Mouse (Mus musculus) right cerebral cortex, adult 2 months (tissue): ENCODE data around the gene Oxsr1.
"Not testable (repeated sequence)": the region's sequence is repeated elsewhere in the genome, so short reads cannot be mapped to it uniquely, and the experiment has no call there.

Experiments used
- DNase-seq, 2 experiments: peaks; one replicate each; pipeline ENCODE4 v3.0.0; 2021 to 2022; ENCODE audit warnings: low spot score in 2 of 2

The Oxsr1 gene

DNA sequence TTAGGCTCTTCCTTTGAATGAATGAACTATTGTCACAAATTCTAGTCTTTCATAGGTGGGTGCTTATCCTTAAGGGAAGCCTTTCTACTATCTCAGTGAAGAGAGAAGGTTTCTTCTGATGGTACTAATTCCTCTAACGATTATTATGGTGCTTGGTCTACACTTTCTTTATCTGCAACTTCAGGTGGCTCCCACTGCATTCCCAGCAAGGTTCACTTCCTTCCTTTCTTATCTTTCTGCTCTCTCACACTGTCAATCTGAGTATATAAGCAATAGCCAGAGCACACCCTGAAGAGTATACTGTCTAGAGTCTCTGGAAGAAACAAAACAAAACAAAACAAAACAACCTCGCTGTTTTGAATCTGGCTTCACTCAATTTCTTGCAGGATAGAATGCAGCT is 102.6 kb downstream of the Oxsr1 start:
- no peak for DNase-seq

DNA sequence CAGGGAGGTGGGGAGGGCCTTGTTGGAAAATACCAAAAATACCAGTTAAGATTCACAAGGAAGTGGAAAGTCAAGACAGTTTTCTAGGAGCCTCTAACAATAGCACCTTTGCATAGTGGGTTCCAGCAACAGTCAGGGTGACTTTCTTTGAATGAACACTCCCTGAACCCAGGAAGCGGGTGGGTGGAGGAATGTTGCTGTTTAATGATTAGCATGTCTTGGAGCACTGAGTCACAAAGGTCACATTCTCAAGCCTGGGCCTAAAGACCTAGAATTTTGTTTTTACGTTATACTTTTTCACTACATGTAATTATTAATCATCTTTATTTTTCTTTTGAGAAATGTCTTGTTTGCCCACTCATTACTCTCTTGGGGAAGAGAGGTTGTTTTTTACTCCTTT is 106.9 kb downstream of the Oxsr1 start:
- not testable (repeated sequence) for DNase-seq

- no peak for DNase-seq
Measured at GRCm38 (mm10) chr9:119214601-119215000, 107.6 kb downstream of the Oxsr1 start.

GRCm38 (mm10) chr9:119212996-119213395 is 109.2 kb downstream of the Oxsr1 start:
- no peak for DNase-seq

DNA sequence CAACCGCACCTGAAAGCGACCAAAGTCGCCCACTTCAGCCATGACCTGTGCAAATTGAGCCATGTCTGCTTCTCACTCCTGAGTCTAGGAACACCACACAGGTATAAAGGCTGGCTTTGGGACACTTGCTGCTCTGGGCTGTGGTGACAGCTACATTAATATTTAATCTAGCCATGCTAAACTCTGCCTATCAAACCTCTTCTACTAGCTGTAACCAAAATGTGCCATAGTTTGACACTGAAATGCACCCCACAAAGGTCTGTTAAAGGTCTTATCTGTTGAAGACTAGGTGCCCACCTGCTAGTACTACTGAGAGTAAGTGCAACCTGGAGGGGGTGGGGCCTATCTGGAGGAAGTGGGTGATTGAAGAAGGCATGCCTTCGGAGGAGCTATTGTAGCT is 113.2 kb downstream of the Oxsr1 start, which contains the start of gene Slc22a13:
TSS of gene Slc22a13 (minus strand) at position 101 of the 400 bp plus-strand sequence.
- DNase-seq: no peak

DNA sequence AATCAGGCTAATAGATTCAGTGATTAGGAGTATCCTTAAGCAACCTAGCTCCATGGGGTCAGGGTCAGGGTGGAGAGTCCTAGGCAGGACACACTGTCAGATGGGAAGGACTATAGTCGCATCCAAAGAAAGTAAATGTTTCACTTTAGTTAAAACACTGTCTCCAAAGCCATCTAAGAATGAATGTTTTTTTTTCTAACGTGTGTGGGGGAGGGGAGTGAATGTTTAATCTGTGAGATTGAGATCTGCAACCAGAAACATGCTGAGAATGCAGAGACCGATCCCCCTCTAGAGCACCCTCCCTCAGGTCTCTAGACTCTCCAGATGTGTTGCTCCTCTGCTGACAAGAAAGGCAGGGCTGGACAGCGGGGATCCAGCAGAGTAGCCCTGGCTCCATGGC is 115.1 kb downstream of the Oxsr1 start:
- no peak for DNase-seq

- DNase-seq: no peak
Measured at GRCm38 (mm10) chr9:119206666-119207065, 115.6 kb downstream of the Oxsr1 start.

DNA sequence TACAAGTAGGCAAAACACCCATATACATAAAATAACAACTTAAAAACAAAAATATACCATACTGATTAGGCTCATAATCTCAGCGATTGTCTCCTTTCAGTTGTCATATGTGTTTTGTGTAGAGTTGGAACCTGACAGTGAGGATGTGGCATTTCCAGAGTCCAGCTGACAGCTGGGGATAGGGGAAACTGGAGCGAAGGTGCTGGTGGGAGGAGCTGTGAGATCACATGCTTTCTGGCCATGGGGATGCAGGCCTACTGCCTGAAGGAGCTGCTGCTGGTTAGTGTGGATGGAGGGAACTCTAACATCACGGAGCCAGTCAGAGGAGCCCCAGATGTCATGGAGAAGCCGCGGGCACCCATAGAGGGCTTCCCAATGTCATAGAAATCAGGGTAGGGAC is 116.5 kb downstream of the Oxsr1 start:
- no peak for DNase-seq

GRCm38 (mm10) chr9:119203617-119204016 is 118.6 kb downstream of the Oxsr1 start:
- no peak for DNase-seq

DNA sequence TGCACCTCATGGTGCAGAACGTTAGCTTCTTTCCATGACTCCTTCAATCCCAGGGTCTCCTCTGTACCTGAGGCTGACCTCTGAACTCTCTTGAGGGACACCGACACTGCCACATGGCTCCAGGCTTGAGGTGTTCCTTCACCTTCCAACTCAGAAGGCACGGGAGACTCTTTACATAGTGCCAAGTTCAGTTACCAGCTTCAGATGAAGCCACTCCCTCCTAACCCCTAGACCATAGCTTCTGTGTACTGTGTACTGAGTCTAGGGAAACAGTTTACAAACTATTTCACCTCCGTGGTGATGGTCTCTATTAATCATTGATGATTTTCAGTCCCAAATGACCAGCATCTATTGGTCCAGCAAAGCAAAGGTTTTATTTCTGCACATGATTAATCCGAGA is 120.6 kb downstream of the Oxsr1 start:
- no peak for DNase-seq

DNA sequence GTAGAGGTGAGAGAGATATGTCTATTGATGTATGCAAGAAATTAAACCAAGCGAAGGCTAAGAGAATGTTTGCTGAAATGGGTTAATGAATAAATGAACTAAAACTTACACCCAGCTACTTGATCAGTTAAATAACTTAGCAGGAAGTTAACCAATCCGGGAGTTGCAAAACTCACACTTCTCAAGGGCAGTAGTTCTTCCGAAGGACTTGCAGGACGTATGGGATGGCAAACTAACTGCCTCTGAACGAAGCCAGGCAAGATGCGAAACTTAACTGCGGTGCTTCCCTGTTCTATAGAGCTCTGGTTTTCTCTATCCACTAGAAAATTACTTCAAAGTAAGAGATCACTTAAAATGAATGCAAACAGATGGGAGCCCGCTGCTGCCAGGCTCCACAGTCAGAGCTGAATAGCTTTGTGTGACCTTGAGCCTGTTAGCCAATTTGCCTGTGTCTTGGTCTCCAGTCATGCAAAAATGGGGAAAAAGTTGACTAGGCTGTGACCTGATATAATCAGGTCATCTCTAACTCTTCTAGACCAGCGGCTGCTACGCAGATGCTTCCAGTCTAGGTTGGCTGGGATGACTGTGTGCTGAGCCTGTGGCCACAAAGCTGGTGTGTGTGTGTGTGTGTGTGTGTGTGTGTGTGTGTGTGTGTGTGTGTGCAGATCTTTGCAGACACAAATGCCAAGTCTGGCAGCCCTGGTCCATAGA is 122.9 kb downstream of the Oxsr1 start:
- DNase-seq: no peak

- DNase-seq: peak; percentile 32 to 37
Measured at GRCm38 (mm10) chr9:119192202-119192990, 129.8 kb downstream of the Oxsr1 start.
